ENCODE assay signal across 8 mouse cellular contexts in genomic region chr3:138526916-138527666, GRCm38 (mm10). TPM values are rescaled to one million over a fixed set of nuclear protein-coding genes. Genes with fewer than 3 reads are reported as not detected.
DNase-seq lines count a peak whose midpoint lies in the region; ATAC-seq and TF ChIP-seq lines count a peak whose summit lies in the region.

No protein-coding gene starts in this region.

- H3K4me3 ChIP-seq in ES-Bruce4 (ENCODE audit: low read depth, low read length) = peak overlapping the region; percentile 86
- H3K4me3 ChIP-seq in forebrain, embryonic 13.5 days = peak overlapping the region; percentile 98
- H3K4me3 ChIP-seq in liver, postnatal 0 days (ENCODE audit: low read depth, low read length) = peak overlapping the region; percentile 98
- peak overlapping the region; percentile 94 for H3K4me3 ChIP-seq in neural tube, embryonic 14.5 days (ENCODE audit: low read depth, low read length)

- H3K9me3 ChIP-seq in ES-Bruce4 (replicated peaks; ENCODE audit: control insufficient read depth, insufficient read depth, low read length, poor library complexity, severe bottlenecking) = no peaks in the 10 kb centered on the region
- no peaks in the 10 kb centered on the region for H3K9me3 ChIP-seq in forebrain, embryonic 13.5 days (replicated peaks)
- H3K9me3 ChIP-seq in liver, postnatal 0 days (ENCODE audit: low read length) = no peaks in the 10 kb centered on the region
- H3K9me3 ChIP-seq in neural tube, embryonic 14.5 days (ENCODE audit: control insufficient read depth, low read length) = no peaks in the 10 kb centered on the region

- peak overlapping the region; percentile 99 for H3K9ac ChIP-seq in ES-Bruce4 (ENCODE audit: low read depth, poor library complexity, severe bottlenecking)
- peak overlapping the region; percentile 94 for H3K9ac ChIP-seq in forebrain, embryonic 13.5 days
- H3K9ac ChIP-seq in liver, postnatal 0 days (replicated peaks) = peak overlapping the region; percentile 98
- H3K9ac ChIP-seq in neural tube, embryonic 14.5 days (replicated peaks; ENCODE audit: low read depth, low read length) = peak overlapping the region; percentile 95

- DNase-seq in heart, postnatal 10 days = peak; percentile 98
- DNase-seq in large intestine, adult 2 months (ENCODE audit: low read depth, low spot score) = peak; percentile 98
- DNase-seq in liver, postnatal 0 days = peak; percentile 96
- DNase-seq in testis, postnatal 10 days (ENCODE audit: low spot score) = peak; percentile 96

- peaks cover 3% of the 10 kb centered on the region for H3K4me1 ChIP-seq in ES-Bruce4 (ENCODE audit: control insufficient read depth, insufficient read depth, low read length)
- H3K4me1 ChIP-seq in forebrain, embryonic 13.5 days = peaks cover 42% of the 10 kb centered on the region
- H3K4me1 ChIP-seq in liver, postnatal 0 days (ENCODE audit: insufficient read depth) = peaks cover 43% of the 10 kb centered on the region
- peaks cover 18% of the 10 kb centered on the region; the same call in 1 of the 2 replicates for H3K4me1 ChIP-seq in neural tube, embryonic 14.5 days (ENCODE audit: control insufficient read depth, insufficient read depth, low read length)

- TF ChIP-seq EP300 in ES-Bruce4 (IDR thresholded peaks at IDR 0.05; ENCODE audit: insufficient read depth, low read depth, low read length) = 0 out of 2 replicates have a peak, but pooled peaks have one; percentile 35
- peak; percentile 71 for TF ChIP-seq EP300 in liver, postnatal 0 days (IDR thresholded peaks at IDR 0.05; ENCODE audit: low read depth)

- under 1% methylated on average over 58 of the region's 85 CpGs for WGBS in forebrain, embryonic 13.5 days
- 1% methylated on average over 85 of the region's 85 CpGs for WGBS in large intestine, adult 2 months
- WGBS in liver, postnatal 0 days (ENCODE audit: insufficient replicate concordance) = 1% methylated on average over 62 of the region's 85 CpGs
- WGBS in neural tube, embryonic 14.5 days = under 1% methylated on average over 76 of the region's 85 CpGs

- intact Hi-C loops in heart, postnatal 10 days (cut with DNase I) = loop anchor here (2.0 to 10.0 kb wide), 2 partner anchors 38 to 662 kb away; partner anchors contain the start of genes Dnajb14, H2afz and Metap1

- H3K27ac ChIP-seq in ES-Bruce4 (ENCODE audit: insufficient read depth, low read length) = peak overlapping the region; percentile 46
- H3K27ac ChIP-seq in forebrain, embryonic 13.5 days = peak overlapping the region; percentile 94
- peak overlapping the region; percentile 93 for H3K27ac ChIP-seq in liver, postnatal 0 days (ENCODE audit: low read depth)
- peak overlapping the region; percentile 96 for H3K27ac ChIP-seq in neural tube, embryonic 14.5 days (ENCODE audit: low read depth, low read length)

- no peaks in the 10 kb centered on the region for H3K36me3 ChIP-seq in ES-Bruce4 (ENCODE audit: control insufficient read depth, insufficient read depth, low read length, poor library complexity, severe bottlenecking)
- H3K36me3 ChIP-seq in forebrain, embryonic 13.5 days (ENCODE audit: poor library complexity, severe bottlenecking) = no peaks in the 10 kb centered on the region
- no peaks in the 10 kb centered on the region for H3K36me3 ChIP-seq in liver, postnatal 0 days (replicated peaks; ENCODE audit: insufficient read depth, low read length)
- H3K36me3 ChIP-seq in neural tube, embryonic 14.5 days (ENCODE audit: control insufficient read depth, insufficient read depth, low read length) = no peaks in the 10 kb centered on the region

- no peak for TF ChIP-seq POLR2A in ES-Bruce4 (IDR thresholded peaks at IDR 0.05; ENCODE audit: insufficient read depth, low read length)

- no peak for TF ChIP-seq CTCF in ES-Bruce4 (IDR thresholded peaks at IDR 0.05; ENCODE audit: low read depth, low read length)
- peak; percentile 42 for TF ChIP-seq CTCF in liver, postnatal 0 days (IDR thresholded peaks at IDR 0.05; ENCODE audit: low read depth)

- no peaks in the 10 kb centered on the region for H3K27me3 ChIP-seq in ES-Bruce4 (ENCODE audit: control insufficient read depth, insufficient read depth, low read length, poor library complexity, severe bottlenecking)
- no peaks in the 10 kb centered on the region for H3K27me3 ChIP-seq in forebrain, embryonic 13.5 days
- H3K27me3 ChIP-seq in liver, postnatal 0 days (ENCODE audit: insufficient read depth, low read length) = no peaks in the 10 kb centered on the region
- H3K27me3 ChIP-seq in neural tube, embryonic 14.5 days (ENCODE audit: control insufficient read depth, insufficient read depth, low read length) = no peaks in the 10 kb centered on the region

- H3K4me2 ChIP-seq in forebrain, embryonic 13.5 days = peak overlapping the region; percentile 76
- H3K4me2 ChIP-seq in liver, postnatal 0 days (ENCODE audit: low read depth, low read length) = peak overlapping the region; percentile 95
- peak overlapping the region; percentile 68 for H3K4me2 ChIP-seq in neural tube, embryonic 14.5 days (ENCODE audit: low read depth, low read length)

- ATAC-seq in cerebellum, adult (ENCODE audit: insufficient number of reproducible peaks, low FRiP score, low TSS enrichment) = peak; percentile 92
- ATAC-seq in forebrain, embryonic 13.5 days = peak; percentile 96
- ATAC-seq in liver, postnatal 0 days = peak; percentile 91
- ATAC-seq in neural tube, embryonic 14.5 days (ENCODE audit: low read depth) = peak; percentile 94

RNA-seq across cellular contexts. Expression of gene Eif4e, which starts 1.1 kb away (rescaled TPM):
- 378 and 409 TPM in 2 replicates for polyA plus RNA-seq in ES-Bruce4 (2011; ENCODE audit: insufficient read depth, insufficient read length, low read depth, missing spikeins)
- 378 and 412 TPM in 2 replicates for polyA plus RNA-seq in forebrain, embryonic 13.5 days (2015; fragmentation: Nextera tagmentation; extraction: Ambion mirVana)
- 100 to 1,000 TPM; 125 to 138 TPM for total RNA-seq in heart, postnatal 10 days (2021)
- polyA plus RNA-seq in large intestine, adult 2 months (2012; rRNA removed) = 15.8 and 18.0 TPM in 2 replicates
- 93.7 and 98.3 TPM in 2 replicates for polyA plus RNA-seq in liver, postnatal 0 days (2015; fragmentation: Nextera tagmentation; extraction: Ambion mirVana)
- 321 and 333 TPM in 2 replicates for polyA plus RNA-seq in neural tube, embryonic 14.5 days (2014; fragmentation: Nextera tagmentation; extraction: Ambion mirVana)

RNA-seq across cellular contexts. Expression of gene Metap1, which starts 37.8 kb away (rescaled TPM):
- polyA plus RNA-seq in ES-Bruce4 (2011; ENCODE audit: insufficient read depth, insufficient read length, low read depth, missing spikeins) = 105 TPM in 2 replicates
- 40.6 and 46.4 TPM in 2 replicates for polyA plus RNA-seq in forebrain, embryonic 13.5 days (2015; fragmentation: Nextera tagmentation; extraction: Ambion mirVana)
- 10 to 100 TPM; 45.3 to 45.5 TPM for total RNA-seq in heart, postnatal 10 days (2021)
- polyA plus RNA-seq in large intestine, adult 2 months (2012; rRNA removed) = 23.1 and 24.0 TPM in 2 replicates
- 17.3 and 17.4 TPM in 2 replicates for polyA plus RNA-seq in liver, postnatal 0 days (2015; fragmentation: Nextera tagmentation; extraction: Ambion mirVana)
- polyA plus RNA-seq in neural tube, embryonic 14.5 days (2014; fragmentation: Nextera tagmentation; extraction: Ambion mirVana) = 57.8 and 59.0 TPM in 2 replicates

Comparison
In these comparisons a context has a peak if more than half of its experiments do, and no peak if none do; other contexts are left out.
1. Peak in every context shown above with its lines: DNase-seq, ATAC-seq, H3K4me3 ChIP-seq and H3K27ac ChIP-seq.
2. H3K27ac ChIP-seq: peak in every context shown above with its lines; median percentile 96 in neural tube, embryonic 14.5 days; 94 in forebrain, embryonic 13.5 days; 93 in liver, postnatal 0 days; 46 in ES-Bruce4.